Mouse (Mus musculus) heart, postnatal 0 days (tissue): ENCODE measurements around the gene Ptbp1.

Experiments used
- CTCF ChIP-seq: IDR thresholded peaks from 2 replicates; pipeline ENCODE4 v1.5.1; 2016; ENCODE audit warnings: antibody characterized with exemption, control low read depth, low read depth
- EP300 ChIP-seq: IDR thresholded peaks from 2 replicates; pipeline ENCODE4 v1.6.1; 2016; ENCODE audit warnings: antibody characterized with exemption, low read depth

GRCm38 (mm10) chr10:79879527-79879926 is 25.3 kb downstream of the Ptbp1 start:
- TF ChIP-seq CTCF (no peak), EP300 (no peak)
